Mouse (Mus musculus) CH12.LX (cell line): Measurements from ENCODE around the gene Baz2b. TPM values are rescaled to one million over a fixed set of nuclear protein-coding genes. Genes with fewer than 3 reads are reported as not detected.
A peak's percentile ranks its signal among the peaks of the same experiment; 100 is the strongest.

Experiments used
- DNase-seq: peaks from one replicate; pipeline ENCODE4 v3.0.0-alpha.2; 2013; ENCODE audit errors: extremely low read depth
- H3K27ac ChIP-seq: 2 replicates; pipeline ENCODE4 v1.5.1; 2012; ENCODE audit warnings: low read depth, mild to moderate bottlenecking, control low read depth, moderate library complexity; ENCODE audit not compliant: insufficient read depth
- H3K27me3 ChIP-seq: replicated peaks from 2 replicates; pipeline ENCODE3; 2012; ENCODE audit warnings: inconsistent platforms
- H3K36me3 ChIP-seq, 2 experiments: replicated peaks in 1 of 2; 2 replicates each; pipeline versions ENCODE3 to v1.6.1; 2012; ENCODE audit warnings: inconsistent platforms in 1 of 2, low read length in 1 of 2, mild to moderate bottlenecking in 1 of 2, mixed read lengths in 1 of 2, moderate library complexity in 1 of 2; ENCODE audit not compliant: control insufficient read depth in 1 of 2, insufficient read depth in 1 of 2
- H3K4me1 ChIP-seq, 2 experiments: 2 replicates each; pipeline ENCODE4 v1.6.1; 2012; ENCODE audit warnings: inconsistent platforms in 1 of 2, moderate library complexity in 1 of 2; ENCODE audit not compliant: insufficient read depth in 2 of 2, control insufficient read depth in 1 of 2
- H3K4me2 ChIP-seq: 2 replicates; pipeline ENCODE4 v1.6.1; 2012; ENCODE audit warnings: low read depth, mild to moderate bottlenecking, control low read depth; ENCODE audit not compliant: poor library complexity, insufficient read depth, severe bottlenecking
- H3K4me3 ChIP-seq, 3 experiments: fragments of 150-350 bp in 1 of 3; sonication (generic) in 1 of 3; replicated peaks in 1 of 3; 2 replicates each; pipeline versions ENCODE3 to v1.5.1; 2011 to 2012; ENCODE audit warnings: low read depth in 2 of 3, low read length in 2 of 3, mild to moderate bottlenecking in 2 of 3, moderate library complexity in 2 of 3, control low read depth in 1 of 3, improper control_type of control experiment in 1 of 3, inconsistent platforms in 1 of 3, mixed read lengths in 1 of 3; ENCODE audit not compliant: poor library complexity in 1 of 3
- H3K79me2 ChIP-seq: replicated peaks from 2 replicates; pipeline ENCODE4 v1.6.1; 2012; ENCODE audit warnings: mild to moderate bottlenecking, moderate library complexity; ENCODE audit not compliant: control insufficient read depth, poor library complexity, insufficient read depth, severe bottlenecking; ENCODE audit errors: extremely low read depth
- H3K9ac ChIP-seq: 2 replicates; pipeline ENCODE4 v1.6.1; 2012; ENCODE audit warnings: low read depth, mild to moderate bottlenecking, control low read depth, moderate library complexity; ENCODE audit not compliant: insufficient read depth
- H3K9me3 ChIP-seq: replicated peaks from 2 replicates; pipeline ENCODE3; 2012; ENCODE audit warnings: low read length, inconsistent platforms, mixed read lengths
- BHLHE40 ChIP-seq: IDR thresholded peaks from 2 replicates; pipeline ENCODE4 v1.6.1; 2011; ENCODE audit warnings: mild to moderate bottlenecking, low read depth, low read length, improper control_type of control experiment
- CHD2 ChIP-seq: IDR thresholded peaks from 2 replicates; pipeline ENCODE4 v1.6.1; 2011; ENCODE audit warnings: low read length, improper control_type of control experiment
- CTCF ChIP-seq, 2 experiments: IDR thresholded peaks in 1 of 2; conservative IDR thresholded peaks in 1 of 2; 2 replicates each; pipeline ENCODE4 v1.5.1; 2011 to 2012; ENCODE audit warnings: low read depth in 2 of 2, low read length in 2 of 2, improper control_type of control experiment in 1 of 2, inconsistent platforms in 1 of 2, mild to moderate bottlenecking in 1 of 2, moderate library complexity in 1 of 2
- E2F4 ChIP-seq: IDR thresholded peaks from 2 replicates; pipeline ENCODE4 v1.6.1; 2011; ENCODE audit warnings: low read depth, low read length, improper control_type of control experiment; ENCODE audit not compliant: insufficient replicate concordance
- ELF1 ChIP-seq: IDR thresholded peaks from 2 replicates; pipeline ENCODE4 v1.6.1; 2014; ENCODE audit warnings: low read depth, mild to moderate bottlenecking, inconsistent platforms, low read length, improper control_type of control experiment
- GABPA ChIP-seq: IDR thresholded peaks from 2 replicates; pipeline ENCODE4 v1.6.1; 2012; ENCODE audit warnings: low read depth, low read length, improper control_type of control experiment, inconsistent platforms; ENCODE audit not compliant: insufficient replicate concordance
- HCFC1 ChIP-seq: IDR thresholded peaks from 2 replicates; pipeline ENCODE4 v1.6.1; 2012; ENCODE audit warnings: low read depth, mild to moderate bottlenecking, inconsistent platforms, low read length, improper control_type of control experiment
- IRF4 ChIP-seq: IDR thresholded peaks from 2 replicates; pipeline ENCODE4 v1.6.1; 2014; ENCODE audit warnings: low read depth, mild to moderate bottlenecking, inconsistent platforms, low read length, improper control_type of control experiment
- KAT2A ChIP-seq: IDR thresholded peaks from 2 replicates; pipeline ENCODE4 v1.6.1; 2012; ENCODE audit warnings: low read length, improper control_type of control experiment, inconsistent platforms; ENCODE audit not compliant: insufficient replicate concordance
- MAFK ChIP-seq: IDR thresholded peaks from 2 replicates; pipeline ENCODE4 v1.6.1; 2011; ENCODE audit warnings: low read length, improper control_type of control experiment; ENCODE audit not compliant: insufficient replicate concordance
- MAX ChIP-seq: IDR thresholded peaks from 2 replicates; pipeline ENCODE4 v1.6.1; 2011; ENCODE audit warnings: low read length, improper control_type of control experiment
- MAZ ChIP-seq: IDR thresholded peaks from 2 replicates; pipeline ENCODE4 v1.6.1; 2012; ENCODE audit warnings: low read depth, mild to moderate bottlenecking, inconsistent platforms, low read length, improper control_type of control experiment, moderate library complexity
- MEF2A ChIP-seq: IDR thresholded peaks from 2 replicates; pipeline ENCODE4 v1.6.1; 2014; ENCODE audit warnings: low read depth, mild to moderate bottlenecking, inconsistent platforms, low read length, improper control_type of control experiment, borderline replicate concordance
- MXI1 ChIP-seq: IDR thresholded peaks from 2 replicates; pipeline ENCODE4 v1.6.1; 2011; ENCODE audit warnings: mild to moderate bottlenecking, low read depth, low read length, improper control_type of control experiment
- NELFE ChIP-seq: IDR thresholded peaks from 2 replicates; pipeline ENCODE4 v1.6.1; 2011; ENCODE audit warnings: low read depth, low read length, improper control_type of control experiment
- NRF1 ChIP-seq: IDR thresholded peaks from 2 replicates; pipeline ENCODE4 v1.6.1; 2014; ENCODE audit warnings: low read depth, mild to moderate bottlenecking, inconsistent platforms, low read length, improper control_type of control experiment, moderate library complexity
- PAX5 ChIP-seq: IDR thresholded peaks from 2 replicates; pipeline ENCODE4 v1.6.1; 2012; ENCODE audit warnings: low read length, inconsistent platforms, mixed read lengths
- POLR2A ChIP-seq: IDR thresholded peaks from 2 replicates; pipeline ENCODE4 v1.6.1; 2011; ENCODE audit warnings: low read depth, mild to moderate bottlenecking, improper control_type of control experiment, low read length
- POLR2AphosphoS2 ChIP-seq: IDR thresholded peaks from 2 replicates; pipeline ENCODE4 v1.6.1; 2011; ENCODE audit warnings: low read depth, low read length, improper control_type of control experiment
- RAD21 ChIP-seq: IDR thresholded peaks from 2 replicates; pipeline ENCODE4 v1.6.1; 2011; ENCODE audit warnings: low read depth, mild to moderate bottlenecking, low read length, improper control_type of control experiment, moderate library complexity
- RCOR1 ChIP-seq: conservative IDR thresholded peaks from 2 replicates; pipeline ENCODE4 v1.6.1; 2012; ENCODE audit warnings: low read depth, mild to moderate bottlenecking, inconsistent platforms, low read length, improper control_type of control experiment
- SMC3 ChIP-seq: IDR thresholded peaks from 2 replicates; pipeline ENCODE4 v1.6.1; 2011; ENCODE audit warnings: low read depth, low read length, improper control_type of control experiment
- TBP ChIP-seq: conservative IDR thresholded peaks from 2 replicates; pipeline ENCODE4 v1.6.1; 2011; ENCODE audit warnings: low read depth, low read length, improper control_type of control experiment
- TCF12 ChIP-seq: IDR thresholded peaks from 2 replicates; pipeline ENCODE4 v1.6.1; 2014; ENCODE audit warnings: low read depth, mild to moderate bottlenecking, inconsistent platforms, low read length, improper control_type of control experiment
- UBTF ChIP-seq: IDR thresholded peaks from 2 replicates; pipeline ENCODE4 v1.6.1; 2012; ENCODE audit warnings: low read depth, mild to moderate bottlenecking, inconsistent platforms, low read length, improper control_type of control experiment, moderate library complexity
- USF1 ChIP-seq: IDR thresholded peaks from 2 replicates; pipeline ENCODE4 v1.6.1; 2014; ENCODE audit warnings: low read depth, mild to moderate bottlenecking, inconsistent platforms, low read length, improper control_type of control experiment
- USF2 ChIP-seq: conservative IDR thresholded peaks from 2 replicates; pipeline ENCODE4 v1.6.1; 2011; ENCODE audit warnings: low read depth, low read length, improper control_type of control experiment
- ZKSCAN1 ChIP-seq: IDR thresholded peaks from 2 replicates; pipeline ENCODE4 v1.6.1; 2012; ENCODE audit warnings: low read depth, inconsistent platforms, low read length, improper control_type of control experiment, borderline replicate concordance
- ZMIZ1 ChIP-seq: IDR thresholded peaks from 2 replicates; pipeline ENCODE4 v1.6.1; 2012; ENCODE audit warnings: low read depth, mild to moderate bottlenecking, inconsistent platforms, low read length, improper control_type of control experiment
- ZNF384 ChIP-seq: IDR thresholded peaks from 2 replicates; pipeline ENCODE4 v1.6.1; 2012; ENCODE audit warnings: low read depth, low read length, improper control_type of control experiment, inconsistent platforms
- dilution Hi-C: fragments of 300-500 bp; cut with MboI; formaldehyde crosslinking; loops from 2 replicates; pipeline ENCODE4 v1.14.3; 2020; ENCODE audit warnings: low sequenced_read_pairs; ENCODE audit not compliant: extremely low pct_unique_long_range_greater_than_20kb, extremely low pct_ligation_motif_present
- in situ Hi-C: fragments of 300-500 bp; cut with MboI; formaldehyde crosslinking; loops from 3 replicates; pipeline ENCODE4 v1.14.3; 2019; ENCODE audit warnings: low sequenced_read_pairs, low pct_ligation_motif_present, low pct_unique_long_range_greater_than_20kb, mixed read lengths
- polyA plus RNA-seq: library from polyadenylated mRNA; unstranded; fragments of >175 nt; gene quantifications from 2 replicates; pipeline ENCODE4 v1.2.1, GENCODE M21; 2012; ENCODE audit warnings: low read depth; ENCODE audit not compliant: insufficient read length
- total RNA-seq, 2 experiments: library from RNA; depleted of rRNA; stranded (reverse); fragments of 300-350 nt in 1 of 2; fragments of >200 nt in 1 of 2; gene quantifications; 2 replicates each; pipeline ENCODE4 v1.2.3; 2012 to 2014

The Baz2b gene
- total and polyA plus RNA-seq, 3 experiments = 17.3 to 36.3 (median 31.9) TPM

DNA sequence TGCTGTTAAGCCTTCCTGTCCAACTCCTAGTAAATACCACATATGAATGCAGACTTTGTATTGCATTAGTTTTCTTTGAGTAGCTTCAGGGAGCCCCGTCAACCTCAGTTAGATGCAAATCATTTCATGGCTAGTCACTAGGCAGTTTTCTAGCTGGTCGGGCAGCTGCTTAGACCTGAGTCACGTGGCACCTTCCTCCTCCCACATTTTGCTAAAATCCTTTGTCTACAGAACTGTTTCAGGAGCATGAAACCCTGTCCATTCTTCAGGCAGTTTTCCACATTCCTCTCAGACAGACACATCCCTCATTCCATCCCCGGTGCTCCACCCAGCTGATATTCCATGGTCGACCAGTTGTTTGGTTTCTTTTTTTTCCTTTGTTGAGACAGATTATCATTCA, 246.6 kb downstream of the Baz2b start:
- Histone ChIP-seq H3K4me1 (peaks cover 11 to 73% of the 10 kb centered on the region in 2 experiments), H3K4me2 (peak overlapping the region; percentile 39), H3K4me3 (no peak overlapping the region), H3K9ac (no peak overlapping the region), H3K9me3 (no peaks in the 10 kb centered on the region)
- TF ChIP-seq MAX (peak; percentile 88), RAD21 (no peak), USF2 (peak; percentile 72), MEF2A (no peak), BHLHE40 (peak; percentile 67), NELFE (no peak), TCF12 (no peak), PAX5 (no peak), KAT2A (no peak), MAZ (no peak), IRF4 (no peak), RCOR1 (no peak), USF1 (peak; percentile 83), UBTF (no peak), NRF1 (no peak), ZMIZ1 (no peak), MXI1 (0 out of 2 replicates have a peak, but pooled peaks have one; percentile 21), ZKSCAN1 (no peak), MAFK (no peak), POLR2AphosphoS2 (no peak), TBP (no peak), E2F4 (no peak), CTCF (conservative IDR thresholded peaks at IDR 0.05 in 1 of 2, IDR thresholded peaks at IDR 0.05 in 1 of 2; ENCODE audit: low read depth in 2 of 2, low read length in 2 of 2) (no peak), POLR2A (no peak), ELF1 (no peak), ZNF384 (no peak), SMC3 (no peak), GABPA (no peak), HCFC1 (no peak), CHD2 (no peak)
- TF ChIP-seq, all 38 proteins: peak for 5
- peaks cover 17% of the 10 kb centered on the region for H3K79me2 ChIP-seq
- no peak overlapping the region for H3K27ac ChIP-seq
- DNase-seq = peak; percentile 49
- in situ Hi-C loops = no loop called here
- peaks cover 16 to 37% of the 10 kb centered on the region in 2 experiments for H3K36me3 ChIP-seq
- no peaks in the 10 kb centered on the region for H3K27me3 ChIP-seq
- dilution Hi-C loops = no loop called here
